Mouse (Mus musculus) lung, postnatal 36 days (tissue): ENCODE results near the gene Trpm3.

Source experiments
- DNase-seq: peaks from one replicate; pipeline ENCODE4 v3.0.0; 2022; ENCODE audit warnings: mixed read lengths

The Trpm3 gene

GRCm38 (mm10) chr19:22308081-22308480 is 169.2 kb downstream of the Trpm3 start:
- no peak for DNase-seq

- no peak for DNase-seq
Observed at GRCm38 (mm10) chr19:22317306-22317705, 178.5 kb downstream of the Trpm3 start.

DNA sequence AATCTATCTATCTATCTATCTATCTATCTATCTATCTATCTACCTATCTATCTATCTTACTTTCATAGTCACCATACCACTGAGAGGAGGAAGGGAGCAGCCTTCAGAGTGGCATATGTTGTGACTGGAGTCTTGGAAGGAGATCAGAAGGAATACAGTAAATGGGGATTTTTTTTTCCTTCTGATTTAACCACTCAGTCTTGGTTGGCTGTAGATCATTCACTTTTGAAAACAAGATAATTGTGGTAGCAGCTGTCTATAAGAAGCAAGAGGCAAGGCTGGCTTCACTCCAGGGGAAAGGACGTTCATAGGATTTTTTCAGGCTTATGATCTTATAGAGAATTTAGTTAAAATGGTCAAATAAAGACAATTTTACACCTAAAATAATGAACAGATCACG is 188.0 kb downstream of the Trpm3 start:
- no peak for DNase-seq

DNA sequence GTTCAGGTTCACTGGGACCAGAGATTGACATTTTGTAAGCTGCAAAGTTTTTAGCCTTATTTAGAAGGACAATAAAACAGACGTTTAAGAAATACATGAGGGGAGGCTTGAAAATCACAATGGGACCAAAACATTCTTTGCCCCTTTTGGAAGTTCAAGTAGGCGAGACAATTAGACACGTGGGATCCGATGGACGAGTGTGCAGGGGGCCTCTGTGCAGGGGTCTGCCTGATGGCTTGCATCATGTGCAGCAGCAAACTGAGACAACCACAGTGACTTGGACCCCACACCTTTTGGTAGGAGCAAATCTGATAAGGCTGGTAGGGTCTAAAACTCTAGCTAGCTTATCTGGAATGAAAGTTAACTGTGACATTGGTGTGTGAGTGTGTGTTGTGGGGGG is 188.4 kb downstream of the Trpm3 start:
- DNase-seq: no peak

GRCm38 (mm10) chr19:22336278-22336677 is 197.4 kb downstream of the Trpm3 start:
- no peak for DNase-seq

GRCm38 (mm10) chr19:22337468-22337867 is 198.6 kb downstream of the Trpm3 start:
- peak; percentile 52 for DNase-seq

GRCm38 (mm10) chr19:22338927-22339326 is 200.1 kb downstream of the Trpm3 start:
- DNase-seq: peak; percentile 21

DNA sequence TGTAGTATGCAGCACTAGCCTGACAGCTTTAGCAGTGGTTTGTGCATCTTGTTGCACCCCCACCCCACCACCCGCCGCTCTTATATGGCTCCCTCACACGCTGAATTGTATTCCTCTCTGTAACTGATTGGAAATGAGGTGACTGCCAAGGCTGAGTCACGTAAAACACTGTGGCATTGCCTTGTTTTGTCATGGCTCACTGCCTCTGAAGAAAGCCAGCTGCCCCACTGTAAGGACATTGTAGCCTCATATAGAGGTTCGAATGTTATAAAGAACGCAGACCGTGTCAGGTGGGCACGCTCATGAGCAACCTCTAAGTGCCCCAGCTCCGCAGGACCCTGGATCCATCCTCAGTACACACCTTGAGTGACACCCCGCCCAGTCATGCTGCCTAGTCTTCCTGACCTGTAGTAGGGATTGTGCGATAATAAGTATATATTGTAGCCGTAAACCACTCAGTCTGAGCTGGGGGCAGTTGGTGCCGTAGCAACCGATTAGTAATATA is 215.2 kb downstream of the Trpm3 start:
- no peak for DNase-seq

DNA sequence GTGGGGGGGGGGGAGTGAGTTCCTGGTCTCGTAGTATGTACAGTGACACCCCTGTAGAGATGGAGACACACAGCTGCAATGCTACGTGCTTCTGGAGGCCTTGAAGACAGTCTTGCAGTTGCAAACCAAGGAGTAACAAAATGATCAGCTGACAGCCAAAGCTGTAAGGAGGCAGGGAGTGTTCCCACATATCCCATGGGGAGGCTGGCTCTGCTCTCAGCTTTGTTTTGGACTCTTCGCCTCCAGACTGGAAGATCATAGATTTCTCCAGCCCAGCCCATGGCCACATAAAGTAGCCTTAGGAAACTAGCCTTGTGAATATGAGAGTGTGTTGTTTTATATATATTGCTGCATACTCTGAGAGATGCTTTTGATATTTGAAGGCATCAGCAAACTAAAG is 248.0 kb downstream of the Trpm3 start:
- no peak for DNase-seq

DNA sequence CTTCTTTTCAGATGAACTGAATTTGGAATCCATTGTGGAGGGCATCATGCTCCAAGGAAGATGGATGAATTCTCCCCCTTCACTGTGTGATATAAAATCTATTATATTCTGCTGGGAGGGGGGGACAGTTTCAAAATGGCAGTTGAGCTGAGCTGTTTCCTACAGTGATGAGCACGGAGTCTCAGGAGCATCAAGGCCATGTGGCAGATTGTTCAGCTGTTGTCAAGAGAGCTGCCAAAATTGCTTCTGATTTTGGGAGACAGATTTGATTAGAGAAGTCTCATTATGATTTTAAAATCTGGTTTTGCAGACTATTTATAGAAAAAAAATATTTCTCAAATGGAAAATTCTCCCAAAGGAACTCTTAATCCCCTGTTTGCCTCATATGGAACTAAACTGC is 255.9 kb downstream of the Trpm3 start:
- no peak for DNase-seq

- no peak for DNase-seq
Observed at GRCm38 (mm10) chr19:22404049-22404448, 265.2 kb downstream of the Trpm3 start.

DNA sequence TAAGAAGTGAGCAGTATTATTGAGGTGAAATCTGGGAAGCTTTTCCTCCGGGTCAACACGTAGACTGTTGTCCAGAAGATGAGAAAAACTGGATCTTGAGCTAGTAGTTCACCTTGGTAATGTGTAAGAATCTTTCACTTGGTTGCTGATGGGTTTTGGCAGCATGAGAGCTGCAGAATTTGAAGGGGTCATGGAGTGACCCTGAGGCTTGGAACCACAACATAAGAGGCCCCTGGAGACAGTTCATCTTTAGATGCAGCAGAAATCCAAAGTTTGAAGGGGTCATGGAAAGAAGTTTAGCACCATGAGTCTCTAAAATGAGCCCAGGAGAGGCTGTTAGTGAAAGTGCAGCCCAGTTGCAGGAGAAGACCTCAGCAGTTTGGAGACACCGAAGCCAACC is 279.4 kb downstream of the Trpm3 start:
- no peak for DNase-seq

DNA sequence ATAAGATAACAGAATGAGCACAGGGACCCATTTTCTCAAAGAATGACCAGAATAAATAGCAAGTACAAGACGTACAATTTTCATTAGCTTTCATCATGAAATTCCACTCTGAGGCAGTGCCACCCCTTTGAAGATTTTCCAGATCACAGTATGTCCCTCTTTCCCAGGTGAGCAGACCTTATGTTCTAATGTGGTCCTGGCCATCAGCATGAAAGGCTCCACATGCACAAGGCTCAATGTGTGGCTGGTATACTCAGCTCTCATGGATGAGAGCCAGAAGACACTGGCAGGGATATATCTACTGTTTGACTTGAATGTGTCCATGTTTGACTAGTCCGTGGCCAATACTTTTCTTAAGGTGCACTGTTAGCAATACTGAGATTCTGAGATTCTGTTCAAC is 298.4 kb downstream of the Trpm3 start:
- DNase-seq: no peak

DNA sequence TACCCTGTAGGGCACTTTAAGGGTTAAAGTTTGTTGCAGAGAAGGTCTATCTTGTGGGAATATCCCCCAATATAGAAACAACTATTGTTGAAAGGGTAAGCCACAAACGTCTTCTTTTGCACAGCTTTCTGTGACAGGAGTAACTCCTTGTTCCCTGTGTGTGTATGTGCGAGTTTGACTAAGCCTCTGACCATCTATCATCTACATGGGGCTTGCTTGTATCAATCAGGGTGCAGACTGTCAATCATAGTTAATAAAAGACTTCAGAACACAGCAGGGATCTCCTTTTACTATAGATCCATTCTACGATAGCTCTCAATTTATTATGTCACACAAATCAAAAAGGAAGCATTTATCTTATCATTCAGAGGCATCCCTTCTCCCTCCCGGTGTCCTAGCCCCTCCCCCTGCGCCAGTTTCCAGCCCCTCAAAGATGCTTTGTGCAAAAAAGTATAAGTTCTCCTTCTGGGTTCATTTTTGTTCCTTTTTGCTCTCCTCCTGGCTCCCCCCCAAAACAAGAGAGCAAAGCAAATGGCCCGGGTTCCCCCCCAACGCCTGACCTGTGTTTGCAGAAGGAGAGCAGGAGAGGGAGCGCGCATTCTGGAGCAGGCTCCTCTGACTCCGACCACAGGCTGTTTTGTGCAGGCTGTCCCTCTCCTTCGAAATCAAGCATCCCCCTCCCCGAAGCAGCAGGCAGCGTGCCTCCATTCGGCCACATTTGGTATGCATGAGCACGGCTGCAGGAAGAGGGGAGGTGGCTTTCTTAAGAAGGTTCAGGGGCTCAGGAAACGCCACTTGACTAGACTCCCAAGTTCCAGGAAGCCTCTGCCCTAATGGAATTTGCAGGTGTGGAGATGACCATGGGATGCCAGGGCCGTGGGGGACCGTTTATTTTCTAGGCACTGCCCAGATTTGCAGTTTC is 308.8 kb downstream of the Trpm3 start:
- no peak for DNase-seq

DNA sequence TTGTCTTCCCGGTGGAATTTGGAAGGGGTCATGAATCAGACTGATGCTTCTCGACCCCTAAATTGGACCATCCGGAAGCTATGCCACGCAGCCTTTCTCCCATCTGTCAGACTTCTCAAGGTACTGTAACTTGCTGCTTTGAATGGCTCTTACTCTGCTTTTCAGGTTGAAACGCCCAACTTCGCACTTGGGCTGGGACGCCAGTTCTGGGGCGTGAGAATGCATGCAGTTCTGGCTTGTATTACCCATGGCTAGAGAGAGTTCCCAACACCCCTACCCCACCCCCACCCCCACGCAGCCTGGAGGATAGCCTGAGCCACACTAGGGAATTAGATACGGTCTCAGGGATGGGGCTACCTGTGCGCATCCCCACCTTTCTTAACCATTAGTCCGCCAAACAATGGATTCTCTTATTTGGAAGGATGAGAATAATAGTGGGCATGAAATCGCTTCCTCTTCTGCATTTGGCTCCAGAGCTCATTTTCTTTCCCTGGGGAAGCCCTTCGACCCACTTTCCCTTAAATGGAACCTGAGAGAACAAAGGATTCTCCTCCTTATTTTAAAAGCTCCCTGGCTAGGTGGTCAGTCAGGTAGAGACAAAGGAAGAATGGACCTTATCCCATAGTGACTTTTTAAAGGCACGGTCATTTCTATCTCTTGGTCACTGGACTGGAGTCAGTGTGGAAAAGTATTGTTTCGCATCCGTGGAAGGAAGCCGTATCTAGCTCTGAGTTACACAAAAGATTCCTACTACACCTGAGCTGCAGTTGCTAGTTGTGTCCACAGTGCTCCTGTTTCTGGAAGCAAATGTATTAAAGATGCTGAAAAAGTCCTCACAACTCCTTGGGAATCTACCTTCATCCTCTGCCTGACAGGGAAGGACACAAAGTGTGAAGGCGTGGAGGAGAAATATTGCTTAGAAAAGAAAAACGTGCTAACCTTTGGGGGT is 309.8 kb downstream of the Trpm3 start:
- no peak for DNase-seq

DNA sequence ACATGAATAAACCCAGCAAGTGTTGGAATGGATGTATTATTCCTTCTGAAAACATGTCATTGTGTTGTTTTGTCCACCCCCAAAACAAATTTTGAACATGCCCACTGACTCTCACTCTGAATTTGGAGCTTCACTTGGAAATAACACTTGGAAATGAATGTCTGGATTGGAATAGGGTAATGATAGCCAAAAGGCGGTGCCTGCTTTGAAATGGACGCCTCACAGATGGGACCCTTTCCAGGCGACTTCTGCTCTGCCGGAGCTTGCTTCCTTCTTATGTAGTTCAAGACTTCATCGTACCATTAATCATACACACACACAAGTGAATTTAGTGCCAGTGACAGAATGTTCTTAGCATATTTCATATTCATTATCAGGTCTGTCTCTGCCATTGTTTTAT is 312.4 kb downstream of the Trpm3 start:
- no peak for DNase-seq

DNA sequence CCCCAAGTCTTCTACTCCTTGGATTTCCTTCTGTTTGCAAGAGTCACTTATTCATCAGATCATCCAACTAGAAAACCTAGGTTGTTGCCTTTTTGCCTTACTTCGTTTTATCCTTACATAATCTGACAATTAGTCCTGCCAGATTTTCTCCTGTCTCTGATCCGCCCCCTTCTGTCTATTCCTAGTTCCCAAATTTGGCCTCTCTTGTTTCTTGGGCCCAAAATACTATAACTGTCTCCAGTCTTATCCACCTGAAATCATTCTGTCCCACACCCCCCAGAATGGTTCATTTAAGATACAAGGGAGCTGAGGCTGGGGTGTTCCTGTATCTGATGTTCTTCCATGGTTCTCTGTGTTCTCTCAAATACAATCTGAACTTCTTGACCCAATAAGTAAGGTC is 318.1 kb downstream of the Trpm3 start:
- no peak for DNase-seq

DNA sequence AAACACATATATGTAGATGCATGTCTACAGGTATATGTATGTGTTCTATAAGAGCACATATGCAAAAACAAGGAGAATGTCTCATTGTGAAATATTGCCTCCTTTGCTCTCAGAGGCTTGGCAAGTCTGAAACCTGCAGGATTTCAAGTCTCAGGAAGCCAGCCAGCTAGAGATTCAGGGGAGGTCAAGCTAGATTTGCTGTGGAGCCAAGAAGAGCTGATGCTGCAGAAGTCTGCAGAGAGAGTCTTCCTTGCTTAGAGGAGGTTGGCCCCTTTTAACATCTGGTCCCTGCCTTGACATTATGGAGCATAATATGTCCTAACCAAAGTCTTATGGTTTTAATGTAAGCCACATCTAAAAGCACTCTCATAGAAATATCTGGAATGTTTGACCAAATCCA is 323.2 kb downstream of the Trpm3 start:
- DNase-seq: no peak

GRCm38 (mm10) chr19:22463506-22463905 is 324.7 kb downstream of the Trpm3 start:
- DNase-seq: no peak

GRCm38 (mm10) chr19:22469608-22470007 is 330.8 kb downstream of the Trpm3 start:
- DNase-seq: no peak

- no peak for DNase-seq
Observed at GRCm38 (mm10) chr19:22473030-22473712, 334.3 kb downstream of the Trpm3 start.

GRCm38 (mm10) chr19:22478295-22478989 is 339.6 kb downstream of the Trpm3 start:
- DNase-seq: no peak
